Mouse (Mus musculus): Measurements from ENCODE around the gene Rinl. TPM values are rescaled to one million over a fixed set of nuclear protein-coding genes. Genes with fewer than 3 reads are reported as not detected.

The Rinl gene
- polyA plus RNA-seq, 1 experiment = 0.12 TPM

- H3K79me2 ChIP-seq (ENCODE audit: control insufficient read depth, insufficient read depth) = no peaks in the 10 kb centered on the region
- no peak overlapping the region for H3K4me3 ChIP-seq
- H3K36me3 ChIP-seq (ENCODE audit: control insufficient read depth, insufficient read depth) = no peaks in the 10 kb centered on the region
- H3K4me2 ChIP-seq (ENCODE audit: low read depth) = no peak overlapping the region
- H3ac ChIP-seq (ENCODE audit: control insufficient read depth, insufficient read length) = no peak overlapping the region
- TF ChIP-seq POLR2A (IDR thresholded peaks at IDR 0.05; ENCODE audit: insufficient read length, low read depth) = no peak
- H3K27me3 ChIP-seq (ENCODE audit: control insufficient read depth, insufficient read depth, insufficient read length) = no peaks in the 10 kb centered on the region
Observed at GRCm38 (mm10) chr7:28749935-28750334, 38.8 kb upstream of the Rinl start.

GRCm38 (mm10) chr7:28756079-28756478 lies 32.7 kb upstream of the Rinl start, which contains the start of gene Ccer2:
TSS of gene Ccer2 (plus strand) at chr7:28756174.
- Histone ChIP-seq H3ac (ENCODE audit: control insufficient read depth, insufficient read length) (no peak within 1 kb of the TSS), H3K4me2 (ENCODE audit: low read depth) (no peak within 1 kb of the TSS), H3K36me3 (ENCODE audit: control insufficient read depth, insufficient read depth) (peaks cover 1% of the 10 kb centered on the region), H3K27me3 (ENCODE audit: control insufficient read depth, insufficient read depth, insufficient read length) (no peaks in the 10 kb centered on the region), H3K79me2 (ENCODE audit: control insufficient read depth, insufficient read depth) (no peaks in the 10 kb centered on the region), H3K4me3 (no peak within 1 kb of the TSS)
- TF ChIP-seq POLR2AphosphoS2 (IDR thresholded peaks at IDR 0.05; ENCODE audit: insufficient read length, low read depth) (peak; percentile 7), MYOG (IDR thresholded peaks at IDR 0.05; ENCODE audit: control insufficient read depth in 1 of 3, insufficient read depth in 1 of 3, insufficient read length in 2 of 3, low read depth in 2 of 3) (no peak), REST (IDR thresholded peaks at IDR 0.05; ENCODE audit: insufficient read depth, insufficient read length) (peak; percentile 18)

- Histone ChIP-seq H3K36me3 (ENCODE audit: control insufficient read depth, insufficient read depth) (peaks cover 5% of the 10 kb centered on the region), H3K4me3 (no peak overlapping the region)
- TF ChIP-seq CEBPB (IDR thresholded peaks at IDR 0.05; ENCODE audit: insufficient read depth, poor library complexity, severe bottlenecking) (no peak), TCF3 (IDR thresholded peaks at IDR 0.05; ENCODE audit: insufficient read length, low read depth) (no peak), E2F4 (IDR thresholded peaks at IDR 0.05; ENCODE audit: insufficient read depth) (no peak), MAX (IDR thresholded peaks at IDR 0.05; ENCODE audit: low read depth) (no peak), POLR2AphosphoS2 (IDR thresholded peaks at IDR 0.05; ENCODE audit: insufficient read length, low read depth) (no peak), USF1 (IDR thresholded peaks at IDR 0.05; ENCODE audit: low read depth) (no peak), MYOG (IDR thresholded peaks at IDR 0.05; ENCODE audit: control insufficient read depth in 1 of 3, insufficient read depth in 1 of 3, insufficient read length in 2 of 3, low read depth in 2 of 3) (no peak), REST (IDR thresholded peaks at IDR 0.05; ENCODE audit: insufficient read depth, insufficient read length) (no peak), MYOD1 (IDR thresholded peaks at IDR 0.05; ENCODE audit: control insufficient read depth in 1 of 3, insufficient read length in 2 of 3, low read depth in 2 of 3) (no peak), SRF (IDR thresholded peaks at IDR 0.05; ENCODE audit: control insufficient read depth, insufficient read length, low read depth) (no peak), TCF12 (IDR thresholded peaks at IDR 0.05; ENCODE audit: insufficient read depth, poor library complexity, severe bottlenecking) (no peak), POLR2A (IDR thresholded peaks at IDR 0.05; ENCODE audit: insufficient read length, low read depth) (no peak)
Observed at GRCm38 (mm10) chr7:28758623-28759022, 30.1 kb upstream of the Rinl start.

GRCm38 (mm10) chr7:28761907-28762306 lies 26.9 kb upstream of the Rinl start:
- Histone ChIP-seq H3K4me3 (no peak overlapping the region), H3ac (ENCODE audit: control insufficient read depth, insufficient read length) (no peak overlapping the region), H3K27me3 (ENCODE audit: control insufficient read depth, insufficient read depth, insufficient read length) (no peaks in the 10 kb centered on the region), H3K36me3 (ENCODE audit: control insufficient read depth, insufficient read depth) (peaks cover 5% of the 10 kb centered on the region), H3K79me2 (ENCODE audit: control insufficient read depth, insufficient read depth) (peaks cover 6% of the 10 kb centered on the region), H3K4me2 (ENCODE audit: low read depth) (no peak overlapping the region)
- no peak for TF ChIP-seq CEBPB (IDR thresholded peaks at IDR 0.05; ENCODE audit: insufficient read depth, poor library complexity, severe bottlenecking)
- TF ChIP-seq MAX (IDR thresholded peaks at IDR 0.05; ENCODE audit: low read depth) = no peak
- TF ChIP-seq MYOD1 (IDR thresholded peaks at IDR 0.05; ENCODE audit: control insufficient read depth in 1 of 3, insufficient read length in 2 of 3, low read depth in 2 of 3) = no peak
- no peak for TF ChIP-seq POLR2AphosphoS2 (IDR thresholded peaks at IDR 0.05; ENCODE audit: insufficient read length, low read depth)
- TF ChIP-seq MYOG (IDR thresholded peaks at IDR 0.05; ENCODE audit: control insufficient read depth in 1 of 3, insufficient read depth in 1 of 3, insufficient read length in 2 of 3, low read depth in 2 of 3) = no peak
- no peak for TF ChIP-seq E2F4 (IDR thresholded peaks at IDR 0.05; ENCODE audit: insufficient read depth)
- TF ChIP-seq POLR2A (IDR thresholded peaks at IDR 0.05; ENCODE audit: insufficient read length, low read depth) = no peak
- TF ChIP-seq TCF12 (IDR thresholded peaks at IDR 0.05; ENCODE audit: insufficient read depth, poor library complexity, severe bottlenecking) = no peak
- no peak for TF ChIP-seq SRF (IDR thresholded peaks at IDR 0.05; ENCODE audit: control insufficient read depth, insufficient read length, low read depth)
- TF ChIP-seq REST (IDR thresholded peaks at IDR 0.05; ENCODE audit: insufficient read depth, insufficient read length) = no peak
- TF ChIP-seq TCF3 (IDR thresholded peaks at IDR 0.05; ENCODE audit: insufficient read length, low read depth) = no peak
- no peak for TF ChIP-seq USF1 (IDR thresholded peaks at IDR 0.05; ENCODE audit: low read depth)

More at GRCm38 (mm10) chr7:28758623-28759022, 30.1 kb upstream of the Rinl start:
- no peaks in the 10 kb centered on the region for H3K27me3 ChIP-seq (ENCODE audit: control insufficient read depth, insufficient read depth, insufficient read length)
- H3K4me2 ChIP-seq (ENCODE audit: low read depth) = no peak overlapping the region
- no peak overlapping the region for H3ac ChIP-seq (ENCODE audit: control insufficient read depth, insufficient read length)
- H3K79me2 ChIP-seq (ENCODE audit: control insufficient read depth, insufficient read depth) = no peaks in the 10 kb centered on the region

- H3K79me2 ChIP-seq (ENCODE audit: control insufficient read depth, insufficient read depth) = peaks cover 18% of the 10 kb centered on the region
- TF ChIP-seq CEBPB (IDR thresholded peaks at IDR 0.05; ENCODE audit: insufficient read depth, poor library complexity, severe bottlenecking) = no peak
- H3ac ChIP-seq (ENCODE audit: control insufficient read depth, insufficient read length) = no peak overlapping the region
- H3K36me3 ChIP-seq (ENCODE audit: control insufficient read depth, insufficient read depth) = peaks cover 5% of the 10 kb centered on the region
- H3K27me3 ChIP-seq (ENCODE audit: control insufficient read depth, insufficient read depth, insufficient read length) = no peaks in the 10 kb centered on the region
- peak overlapping the region; percentile 65 for H3K4me3 ChIP-seq
- peak overlapping the region; percentile 98 for H3K4me2 ChIP-seq (ENCODE audit: low read depth)
Observed at GRCm38 (mm10) chr7:28765211-28765610, 23.6 kb upstream of the Rinl start.
